Mouse (Mus musculus) hematopoietic stem cell, adult 5-6 weeks (primary cell): ENCODE measurements at regions not wholly inside any gene's neighbourhood (a gene's known extent, or its start where the extent isn't known, plus 50 kb on each side); places are given as distances from the start of the nearest gene placed in this dataset.

Source experiments
- ATAC-seq, 2 experiments: fragments of 125-278 bp in 1 of 2; replicated peaks in 1 of 2; 2 replicates each; pipeline ENCODE4 v1.8.0; 2016 to 2017; ENCODE audit warnings: inconsistent platforms in 2 of 2, mild to moderate bottlenecking in 2 of 2, moderate number of reproducible peaks in 2 of 2, low read depth in 1 of 2, moderate TSS enrichment in 1 of 2; ENCODE audit not compliant: low FRiP score in 2 of 2, poor library complexity in 2 of 2, severe bottlenecking in 2 of 2, insufficient read depth in 1 of 2, low TSS enrichment in 1 of 2

GRCm38 (mm10) chr19:30393791-30394190 lies 155.7 kb downstream of the Dkk1 start:
- no peak for ATAC-seq

- no peak for ATAC-seq
These were observed 142.5 kb downstream of the Dkk1 start for GRCm38 (mm10) chr19:30406943-30407342.

DNA sequence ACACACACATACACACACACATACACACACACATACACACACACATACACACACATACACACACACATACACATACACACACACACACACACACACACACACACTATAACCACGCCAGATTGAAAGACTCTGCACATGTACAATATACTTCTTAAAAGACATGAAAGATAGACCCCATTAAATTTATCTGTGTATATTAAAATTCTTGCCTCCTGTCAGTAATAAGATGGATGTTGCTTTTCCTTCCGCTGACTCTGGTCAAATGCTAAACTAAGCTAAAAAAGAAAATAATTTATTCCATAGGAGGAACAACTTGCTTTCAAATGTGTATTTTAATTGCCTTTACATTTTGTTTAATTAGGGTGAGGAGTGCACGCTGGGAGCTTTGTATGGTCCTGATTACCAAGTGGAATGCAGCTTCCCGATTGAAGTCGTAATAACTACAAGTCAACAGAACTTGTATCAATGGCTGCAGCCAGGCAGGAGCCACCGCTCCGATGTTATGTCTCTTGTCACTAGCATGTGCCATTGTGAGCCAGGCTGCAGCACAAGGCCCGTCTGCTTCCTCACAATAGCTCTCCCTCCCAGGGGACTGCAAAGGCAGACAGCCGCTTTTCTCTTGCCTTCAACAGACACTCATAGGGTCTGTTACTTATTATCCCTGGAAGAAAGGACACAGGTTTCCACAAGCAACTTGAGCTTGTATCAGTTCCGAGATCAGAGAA lies 129.7 kb downstream of the Dkk1 start:
- no peak for ATAC-seq

GRCm38 (mm10) chr19:30425627-30426026 lies 123.8 kb downstream of the Dkk1 start:
- ATAC-seq: no peak

GRCm38 (mm10) chr19:30427484-30427883 lies 122.0 kb downstream of the Dkk1 start:
- ATAC-seq: no peak

DNA sequence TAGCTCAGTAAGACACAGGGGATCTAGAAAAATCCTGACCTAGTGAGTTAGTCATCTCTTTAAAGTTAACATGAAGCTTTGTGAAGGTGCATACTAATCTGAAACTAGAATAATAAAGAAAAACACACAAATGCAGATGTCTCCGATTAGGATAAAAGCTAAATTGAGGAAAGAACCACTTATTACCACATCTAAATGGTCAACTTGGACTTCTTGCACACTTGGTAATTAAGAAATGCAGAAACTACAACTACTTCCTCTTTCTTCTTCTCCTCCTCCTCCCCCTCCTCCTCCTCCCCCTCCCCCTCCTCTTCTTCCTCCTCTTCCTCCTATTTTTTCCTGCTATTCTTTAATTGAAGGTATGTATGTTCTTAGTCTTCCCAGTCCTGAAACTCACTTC lies 116.3 kb downstream of the Dkk1 start:
- no peak for ATAC-seq

DNA sequence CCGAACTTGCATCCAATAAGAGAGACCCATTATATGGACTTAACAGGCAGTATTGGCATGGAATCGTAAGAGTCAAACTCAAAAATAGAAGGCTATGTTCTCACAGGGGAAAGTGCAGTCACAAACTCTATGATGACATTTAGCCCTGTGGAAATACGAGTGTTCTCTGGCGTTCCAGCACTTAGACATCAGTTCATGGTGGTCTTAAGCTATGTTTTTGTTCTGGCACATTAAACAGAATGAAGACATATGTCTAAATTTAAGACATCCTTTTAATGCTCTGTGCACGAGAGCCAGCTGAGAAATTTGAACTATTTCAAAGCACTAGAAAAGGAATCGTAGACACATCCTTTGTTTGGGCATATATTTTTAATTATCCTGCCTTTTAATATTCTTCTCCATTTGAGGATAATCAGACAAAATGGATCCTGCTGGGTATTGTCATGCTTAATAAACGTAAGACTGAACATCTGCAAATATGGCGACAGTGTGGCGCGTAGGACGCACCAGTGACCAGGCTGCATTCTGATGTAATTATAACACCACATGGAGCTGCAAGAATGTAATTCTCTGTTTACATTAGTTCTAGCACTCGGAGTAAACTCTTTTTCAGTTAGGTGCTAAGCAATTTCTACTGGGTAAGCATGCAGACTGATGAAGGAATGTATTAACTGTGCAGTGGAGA lies 114.3 kb downstream of the Dkk1 start:
- no peak for ATAC-seq

- no peak for ATAC-seq
These were observed 98.5 kb downstream of the Dkk1 start for GRCm38 (mm10) chr19:30450869-30451542.

GRCm38 (mm10) chr19:30451543-30451920 lies 97.9 kb downstream of the Dkk1 start:
- no peak for ATAC-seq

DNA sequence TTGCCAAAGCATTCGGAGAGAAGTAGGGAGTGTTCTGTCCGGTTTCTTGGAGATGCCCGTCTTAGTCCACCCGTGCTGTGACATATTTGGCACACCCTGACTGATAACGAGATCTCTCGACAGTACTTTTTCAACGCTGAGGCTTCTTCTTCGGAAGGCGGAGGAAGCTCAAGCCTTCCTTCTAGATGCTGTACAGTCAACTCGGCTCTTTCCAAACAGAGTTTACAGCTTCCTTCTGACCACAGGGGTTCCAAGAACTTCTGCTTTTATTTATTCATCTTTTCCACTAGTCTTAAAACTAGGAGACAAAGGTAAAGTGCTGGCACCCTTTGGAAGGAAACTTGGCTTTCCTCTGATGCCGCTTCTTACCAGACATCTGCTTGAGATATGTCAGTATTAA lies 96.8 kb downstream of the Dkk1 start:
- no peak for ATAC-seq

GRCm38 (mm10) chr19:30483436-30483835 lies 66.0 kb downstream of the Dkk1 start:
- no peak for ATAC-seq

- ATAC-seq: no peak
These were observed 59.7 kb downstream of the Dkk1 start for GRCm38 (mm10) chr19:30489786-30490185.

DNA sequence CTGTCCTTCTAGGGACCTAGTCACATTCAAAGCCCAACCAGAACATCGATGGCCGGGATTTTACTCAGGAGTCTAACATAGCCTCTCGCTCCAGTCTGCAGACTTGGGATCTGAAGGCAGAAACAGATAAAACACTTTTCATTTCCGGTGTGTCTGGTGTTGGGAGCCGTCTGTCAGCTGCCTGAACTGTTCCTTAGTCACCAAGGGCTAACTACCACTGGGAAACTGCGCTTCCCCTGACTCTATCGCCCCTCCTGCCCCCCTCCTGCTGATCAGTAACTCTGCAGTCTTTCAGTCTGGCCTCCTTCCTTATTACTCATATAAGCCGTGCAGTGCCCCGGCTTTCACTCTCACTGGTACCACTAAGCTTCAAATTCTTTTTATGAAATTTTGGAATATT lies 58.5 kb downstream of the Dkk1 start:
- no peak for ATAC-seq
